Mouse (Mus musculus) brain, embryonic 14.5 days (tissue): Measurements from ENCODE around the gene BC053393. TPM values are rescaled to one million over a fixed set of nuclear protein-coding genes. Genes with fewer than 3 reads are reported as not detected.
A peak's percentile ranks its signal among the peaks of the same experiment; 100 is the strongest.

Experiments
- DNase-seq: peaks from one replicate; pipeline ENCODE4 v3.0.0-alpha.2; 2011; ENCODE audit warnings: low read depth
- CTCF ChIP-seq: fragments of 200-500 bp; IDR thresholded peaks from 2 replicates; pipeline ENCODE4 v1.5.1; 2012; ENCODE audit warnings: inconsistent platforms, mild to moderate bottlenecking, moderate library complexity, borderline replicate concordance; ENCODE audit not compliant: insufficient read depth, insufficient read length; ENCODE audit errors: extremely low read depth
- POLR2A ChIP-seq: fragments of 200-500 bp; IDR thresholded peaks from 2 replicates; pipeline ENCODE4 v1.6.1; 2012; ENCODE audit warnings: mild to moderate bottlenecking, inconsistent platforms, borderline replicate concordance; ENCODE audit not compliant: poor library complexity, insufficient read depth, insufficient read length, severe bottlenecking; ENCODE audit errors: extremely low read depth
- polyA plus RNA-seq: library from polyadenylated mRNA; depleted of rRNA; stranded (reverse); fragments of >200 nt; gene quantifications from 2 replicates; pipeline ENCODE4 v1.2.3, GENCODE M21; 2012; rRNA removed

BC053393 gene
- polyA plus RNA-seq = 0.03 TPM in 1 of 2 replicates, not detected in the other

DNA sequence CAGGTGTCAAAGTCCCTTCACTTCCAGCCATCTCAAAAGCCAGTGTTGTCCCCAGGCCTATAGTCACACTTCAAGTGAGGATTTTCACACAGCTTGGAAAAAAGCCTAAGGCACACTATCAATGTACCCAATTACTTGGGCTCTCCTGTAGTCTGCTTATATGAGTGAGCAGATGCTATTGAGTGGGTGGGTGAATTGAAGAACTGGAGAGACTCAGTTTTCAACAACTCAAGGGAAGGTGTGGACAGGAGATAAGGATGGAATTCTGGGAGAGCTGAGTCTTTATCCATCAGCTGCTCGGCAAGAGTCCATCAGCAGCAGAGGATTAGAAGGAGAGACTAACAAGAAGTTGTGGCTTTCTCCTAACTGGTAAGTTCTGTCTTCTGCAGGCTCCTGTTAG lies at the start of gene BC053393:
BC053393 (plus strand) TSS at position 210 of the 400 bp plus-strand sequence.
- TF ChIP-seq POLR2A (no peak), CTCF (no peak)

DNA sequence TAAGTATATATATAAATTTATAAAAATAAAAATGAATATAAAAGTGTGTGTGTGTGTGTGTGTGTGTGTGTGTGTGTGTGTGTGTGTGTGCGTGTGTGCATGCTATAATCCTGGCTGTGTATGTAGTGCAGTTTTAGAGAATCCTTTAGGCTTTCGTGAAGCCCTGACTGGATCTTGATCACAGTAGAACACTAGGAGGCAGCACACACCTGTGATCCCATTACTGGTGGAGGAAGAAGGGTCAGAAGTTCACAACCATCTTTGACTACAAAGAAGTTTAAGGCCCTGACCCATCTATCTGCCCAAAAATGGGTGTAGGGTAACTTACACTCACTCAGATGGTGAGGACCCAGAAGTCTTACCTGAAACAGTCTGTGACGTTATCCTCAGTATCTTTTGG lies 48.6 kb upstream of the BC053393 start:
- DNase-seq = no peak
- no peak for TF ChIP-seq POLR2A
- peak; percentile 21; the same call in 1 of the 2 replicates for TF ChIP-seq CTCF

More for the DNA sequence above, at the start of gene BC053393:
- no peak for DNase-seq

DNA sequence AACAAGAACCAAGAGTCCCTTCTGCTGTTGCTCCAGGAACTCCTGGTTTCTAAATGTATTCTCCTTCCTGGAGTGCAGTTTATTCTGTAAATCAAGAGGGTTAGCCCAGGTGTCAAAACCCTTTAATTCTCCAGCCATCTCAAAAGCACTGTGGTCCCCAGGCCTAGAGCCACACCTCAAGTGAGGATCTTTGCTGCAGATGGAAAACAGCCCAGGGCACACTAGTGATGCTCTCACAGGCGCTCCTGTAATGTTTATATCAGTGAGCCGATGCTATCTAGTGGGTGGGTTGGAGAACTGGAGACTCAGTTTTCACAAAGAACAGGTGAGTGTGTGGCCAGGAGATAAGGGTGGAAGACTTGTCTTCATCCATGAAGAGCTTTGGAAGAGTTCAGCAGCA lies 47.4 kb upstream of the BC053393 start, which contains the start of gene Gm12169:
Gm12169 (plus strand) TSS at position 301 of the 400 bp plus-strand sequence.
- DNase-seq = no peak
- TF ChIP-seq CTCF (no peak), POLR2A (no peak)

DNA sequence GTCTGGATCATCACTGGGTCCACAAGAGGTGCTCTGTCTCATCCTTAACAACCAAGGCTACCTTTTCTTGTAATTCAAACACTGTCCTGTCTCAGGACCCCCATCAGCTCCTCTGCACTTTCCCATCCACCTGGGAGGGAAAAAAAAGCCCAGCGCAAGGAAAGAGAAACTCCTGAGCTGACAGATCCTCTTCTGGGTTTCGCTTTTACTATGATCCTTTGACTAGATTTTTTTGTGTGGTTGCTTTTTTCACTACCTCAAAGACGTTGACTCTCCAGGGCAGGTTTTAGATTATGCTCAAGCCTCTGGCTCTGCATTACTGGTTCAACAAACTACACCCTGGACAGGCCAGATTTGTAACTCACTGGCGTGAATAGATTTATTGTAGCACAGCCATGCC lies 41.2 kb upstream of the BC053393 start:
- DNase-seq = no peak
- no peak for TF ChIP-seq CTCF
- no peak for TF ChIP-seq POLR2A

DNA sequence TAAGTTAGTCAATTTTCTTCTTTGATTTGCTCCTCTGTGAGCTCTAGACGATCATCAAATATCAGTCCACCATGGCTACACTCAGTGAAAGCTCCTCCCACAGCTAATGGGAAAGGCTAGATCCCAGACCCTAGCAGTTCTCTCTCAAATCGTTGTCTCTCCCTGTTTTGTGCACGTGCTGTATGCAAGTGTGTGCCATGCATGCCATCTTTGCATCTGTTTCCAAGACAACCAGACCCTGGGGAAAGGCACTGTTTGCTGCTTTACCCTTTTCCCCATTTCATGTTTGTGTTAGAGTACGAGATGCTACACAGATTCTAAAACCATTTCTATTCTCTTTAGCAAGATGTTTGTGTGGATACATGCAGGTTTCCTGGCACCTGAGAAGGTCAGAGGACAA lies 34.4 kb upstream of the BC053393 start:
- DNase-seq = peak; percentile 5
- TF ChIP-seq POLR2A (no peak), CTCF (no peak)

DNA sequence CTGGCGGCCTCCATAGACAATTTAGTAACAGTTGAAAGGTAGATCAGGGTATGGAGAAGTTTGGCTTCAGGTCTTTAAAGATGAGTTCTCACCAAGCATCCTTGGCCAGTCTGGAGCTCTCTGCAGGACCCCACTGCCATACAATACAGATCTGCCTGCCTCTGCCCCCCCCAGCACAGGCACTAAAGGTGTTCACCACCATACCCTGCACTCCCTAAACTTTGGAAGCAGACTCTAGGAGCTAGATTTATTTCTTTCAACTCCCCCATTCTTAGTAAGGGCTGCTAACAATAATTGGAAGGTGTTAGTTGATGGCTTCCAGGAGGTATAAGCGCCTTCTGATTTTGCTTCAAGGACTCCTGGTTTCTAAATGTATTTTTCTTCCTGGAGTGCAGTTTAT lies 27.8 kb upstream of the BC053393 start:
- TF ChIP-seq CTCF (no peak), POLR2A (no peak)
- DNase-seq = no peak

DNA sequence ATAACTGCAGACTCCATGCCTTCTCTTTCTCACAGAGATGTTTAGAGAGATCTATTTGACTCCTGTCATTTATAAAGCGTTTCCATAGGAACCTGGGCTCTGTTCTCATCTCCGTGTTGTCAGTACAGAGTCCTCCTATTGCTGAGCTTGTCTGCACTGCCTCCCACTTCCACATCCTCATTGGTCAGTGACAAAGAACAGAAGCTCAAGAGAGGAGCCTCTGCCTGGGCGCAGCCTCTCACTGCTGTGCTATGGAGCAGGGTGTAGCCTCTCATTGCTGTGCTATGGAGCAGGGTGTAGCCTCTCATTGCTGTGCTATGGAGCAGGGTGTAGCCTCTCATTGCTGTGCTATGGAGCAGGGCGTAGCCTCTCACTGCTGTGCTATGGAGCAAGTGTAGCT lies 21.6 kb upstream of the BC053393 start:
- TF ChIP-seq POLR2A = no peak
- no peak for TF ChIP-seq CTCF
- DNase-seq = no peak

DNA sequence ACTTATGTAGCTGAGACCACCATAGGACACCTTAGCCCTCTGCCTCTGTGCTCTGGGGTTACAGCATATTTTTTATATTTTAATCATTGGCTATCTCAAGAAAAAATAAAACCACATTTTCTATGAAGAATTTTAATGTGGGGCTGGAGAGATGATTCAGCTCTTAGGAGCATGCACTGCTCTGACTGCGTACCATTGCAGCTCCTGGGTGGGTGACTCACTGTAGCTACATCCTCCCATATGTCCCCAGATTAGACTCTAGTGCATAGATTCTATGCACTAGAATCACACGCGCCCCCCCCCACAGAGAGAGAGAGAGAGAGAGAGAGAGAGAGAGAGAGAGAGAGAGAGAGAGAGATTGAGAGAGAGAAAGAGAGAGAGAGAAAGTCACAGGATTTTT lies 18.6 kb upstream of the BC053393 start:
- no peak for DNase-seq
- TF ChIP-seq CTCF (no peak), POLR2A (no peak)

DNA sequence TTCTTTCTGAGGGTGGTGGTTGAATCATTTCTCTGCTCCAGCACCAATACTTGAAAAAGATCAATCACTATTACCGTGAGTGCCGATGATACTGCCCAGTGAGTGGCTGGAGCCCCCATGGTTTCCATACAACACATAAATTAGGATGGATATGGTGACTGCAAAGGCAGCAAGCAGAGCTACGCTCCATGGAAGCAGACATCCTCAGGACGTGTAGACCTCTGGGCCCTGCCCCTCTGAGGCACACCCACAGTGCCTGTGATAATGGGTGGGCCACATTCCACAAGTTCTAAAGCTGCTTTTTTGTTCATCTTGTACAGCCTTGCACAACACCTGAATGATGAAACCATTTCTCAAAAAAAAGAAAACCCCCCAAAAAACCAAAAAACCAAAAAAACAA lies 10.2 kb upstream of the BC053393 start:
- TF ChIP-seq POLR2A (no peak), CTCF (no peak)
- DNase-seq = no peak

DNA sequence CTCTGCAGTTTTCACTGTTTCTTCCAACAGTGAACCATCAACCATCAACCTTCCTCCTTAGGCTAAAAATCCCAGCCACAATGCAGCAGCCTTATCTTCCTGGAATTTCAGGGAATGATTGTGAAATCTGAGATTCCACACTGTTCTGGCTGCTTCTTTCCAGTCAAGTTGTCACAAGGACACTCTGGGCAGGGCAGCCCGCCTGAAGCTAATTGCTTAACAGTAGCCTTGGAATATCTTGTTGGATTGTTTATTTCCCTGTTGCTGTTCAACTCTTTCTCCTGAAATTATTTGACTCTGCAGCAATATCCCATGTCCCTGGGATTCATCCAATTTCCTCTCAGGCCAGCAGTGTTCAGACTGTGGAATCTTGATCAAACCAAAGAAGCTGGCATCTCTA lies 6.7 kb upstream of the BC053393 start:
- TF ChIP-seq CTCF = no peak
- TF ChIP-seq POLR2A = no peak

DNA sequence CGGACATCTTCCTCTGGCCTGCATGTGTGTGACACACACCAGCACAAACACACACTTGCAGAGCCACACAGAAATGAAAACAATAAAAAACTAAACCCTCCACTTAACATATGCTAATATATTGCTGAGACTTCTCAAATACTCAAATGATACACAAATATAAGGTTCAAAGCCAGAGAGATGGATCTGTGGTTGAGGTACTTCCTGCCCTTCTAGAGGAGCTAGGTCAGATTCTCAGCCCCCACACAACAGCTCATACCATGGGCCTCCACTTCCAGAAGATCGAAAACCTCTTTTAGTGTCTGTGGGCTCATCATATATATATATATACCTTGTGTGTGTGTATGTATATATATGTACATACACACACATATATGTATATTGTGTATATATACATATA lies 5.4 kb upstream of the BC053393 start:
- no peak for TF ChIP-seq POLR2A
- no peak for TF ChIP-seq CTCF
- no peak for DNase-seq

More for the DNA sequence above, 6.7 kb upstream of the BC053393 start:
- DNase-seq = no peak

DNA sequence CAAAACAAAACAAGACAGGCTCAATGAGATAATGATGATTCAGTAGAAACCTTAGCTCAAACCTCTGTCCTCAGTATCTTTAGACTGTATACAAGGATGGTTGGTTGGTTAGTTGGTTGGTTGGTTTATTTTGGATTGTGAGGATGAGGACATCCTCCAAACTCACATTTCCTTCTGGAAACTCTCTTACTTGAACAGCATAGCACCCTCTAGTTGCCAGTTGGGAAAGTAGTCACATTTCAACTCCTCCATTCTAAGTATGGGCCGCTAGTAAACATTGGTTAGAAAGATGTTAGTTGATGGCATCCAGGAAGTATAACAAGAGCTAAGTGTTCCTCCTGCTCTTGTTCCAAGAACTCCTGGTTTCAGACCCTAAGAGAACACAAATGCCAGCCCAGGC lies 2.2 kb upstream of the BC053393 start:
- TF ChIP-seq CTCF (no peak), POLR2A (no peak)

More for the DNA sequence above, 2.2 kb upstream of the BC053393 start:
- DNase-seq = no peak
